Mouse (Mus musculus): ENCODE results near the gene Hoxa6.

DNA sequence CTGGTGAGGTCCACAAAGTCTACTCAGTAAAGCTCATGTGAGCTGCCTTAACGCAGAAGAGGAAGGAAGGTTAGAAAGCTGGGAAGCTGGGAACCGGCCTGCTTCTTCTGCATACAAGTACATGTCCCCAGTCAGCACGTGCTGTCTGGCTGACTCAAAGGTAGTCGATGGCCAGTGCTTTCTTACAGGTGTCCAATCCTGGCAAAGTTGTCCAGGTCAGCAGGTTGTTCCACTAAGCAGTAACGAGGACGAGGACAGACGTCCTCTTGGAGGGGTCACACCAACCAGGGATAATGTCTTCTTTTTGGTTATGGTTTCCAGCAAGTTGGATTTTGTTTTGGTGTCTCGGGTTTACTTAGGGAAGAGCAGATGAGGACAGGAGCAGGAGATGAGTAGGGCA is 18.6 kb downstream of the Hoxa6 start:
- TF ChIP-seq CTCF (IDR thresholded peaks at IDR 0.05; ENCODE audit: low read depth, low read length): no peak
- no peak for TF ChIP-seq POLR2A (IDR thresholded peaks at IDR 0.05; ENCODE audit: extremely low read depth, insufficient read depth, low read length)
